Mouse (Mus musculus) forebrain, embryonic 14.5 days (tissue): Measurements from ENCODE around the gene Gbp2. TPM values are rescaled to one million over a fixed set of nuclear protein-coding genes. Genes with fewer than 3 reads are reported as not detected.

Experiments used
- ATAC-seq: fragments of 200-750 bp; cut with Nextera tagmentation; 2 replicates; pipeline ENCODE4 v1.8.0; 2017; ENCODE audit warnings: mild to moderate bottlenecking, moderate library complexity
- DNase-seq: peaks from one replicate; pipeline ENCODE4 v3.0.0-alpha.2; 2015; ENCODE audit warnings: low spot score
- H3K27ac ChIP-seq: fragments of 300-500 bp; sonication (generic); 2 replicates; pipeline ENCODE4 v1.5.1; 2014; ENCODE audit warnings: low read depth, mild to moderate bottlenecking, control low read depth, low read length, moderate library complexity
- H3K27me3 ChIP-seq: fragments of 300-500 bp; sonication (generic); replicated peaks from 2 replicates; pipeline ENCODE4 v1.6.1; 2014; ENCODE audit warnings: low read length, control low read depth, mixed read lengths; ENCODE audit not compliant: control insufficient read depth, insufficient read depth
- H3K36me3 ChIP-seq: fragments of 300-500 bp; sonication (generic); 2 replicates; pipeline ENCODE4 v1.6.1; 2014; ENCODE audit warnings: low read length, control low read depth; ENCODE audit not compliant: control insufficient read depth, insufficient read depth
- H3K4me1 ChIP-seq: fragments of 300-500 bp; sonication (generic); 2 replicates; pipeline ENCODE4 v1.6.1; 2014; ENCODE audit warnings: antibody characterized with exemption, low read length, control low read depth; ENCODE audit not compliant: control insufficient read depth, insufficient read depth
- H3K4me2 ChIP-seq: fragments of 300-500 bp; sonication (generic); 2 replicates; pipeline ENCODE4 v1.6.1; 2014; ENCODE audit warnings: mild to moderate bottlenecking, control low read depth, low read length
- H3K4me3 ChIP-seq: fragments of 300-500 bp; sonication (generic); 2 replicates; pipeline ENCODE4 v1.5.1; 2014; ENCODE audit warnings: low read depth, low read length, control low read depth
- H3K9ac ChIP-seq: fragments of 300-500 bp; sonication (generic); 2 replicates; pipeline ENCODE4 v1.6.1; 2014; ENCODE audit warnings: mild to moderate bottlenecking, low read length, control low read depth, moderate library complexity
- H3K9me3 ChIP-seq: fragments of 300-500 bp; sonication (generic); replicated peaks from 2 replicates; pipeline ENCODE4 v1.6.1; 2016; ENCODE audit warnings: low read length, control low read depth, mixed read lengths; ENCODE audit not compliant: control insufficient read depth
- WGBS: fragments of 180-500 bp; shearing (Covaris S2); extraction: QIAGEN DNeasy Blood & Tissue Kit; methylation state at CpG from one replicate; pipeline ENCODE4 v1.1.7; 2014; 5-methylcytosine and 5-hydroxymethylcytosine counted together
- microRNA-seq: library from miRNA; unstranded; fragments of <30 nt; microRNA quantifications from one replicate; pipeline ENCODE4, GENCODE M21; 2016
- polyA plus RNA-seq: library from polyadenylated mRNA; unstranded; fragments of >200 nt; fragmentation: Nextera tagmentation; extraction: Ambion mirVana; gene quantifications from 2 replicates; pipeline ENCODE4 v1.2.1, GENCODE M21; 2014

Gene Gbp2
- polyA plus RNA-seq, 1 experiment from 2014 or later: 0.33 TPM

GRCm38 (mm10) chr3:142650205-142650604 is 29.8 kb downstream of the Gbp2 start:
- Histone ChIP-seq H3K27me3 (no peaks in the 10 kb centered on the region), H3K36me3 (no peaks in the 10 kb centered on the region), H3K9me3 (no peaks in the 10 kb centered on the region), H3K27ac (no peak overlapping the region), H3K9ac (no peak overlapping the region), H3K4me2 (no peak overlapping the region), H3K4me3 (no peak overlapping the region), H3K4me1 (no peaks in the 10 kb centered on the region)
- DNase-seq (no peak), ATAC-seq (no peak)
- WGBS: 29% methylated on average over 2 of the region's 2 CpGs

- H3K27me3 ChIP-seq: no peaks in the 10 kb centered on the region
- DNase-seq (no peak), ATAC-seq (no peak)
- no peaks in the 10 kb centered on the region for H3K36me3 ChIP-seq
- H3K9me3 ChIP-seq: no peaks in the 10 kb centered on the region
- no peak overlapping the region for H3K9ac ChIP-seq
- no peak overlapping the region for H3K4me2 ChIP-seq
- H3K4me3 ChIP-seq: no peak overlapping the region
- no peak overlapping the region for H3K27ac ChIP-seq
- no peaks in the 10 kb centered on the region for H3K4me1 ChIP-seq
- 98% methylated on average over 8 of the region's 8 CpGs for WGBS
These were observed 44.3 kb downstream of the Gbp2 start for GRCm38 (mm10) chr3:142664723-142665122.

- no peak overlapping the region for H3K4me2 ChIP-seq
- 80% methylated on average over 1 of the region's 1 CpGs for WGBS
- no peaks in the 10 kb centered on the region for H3K27me3 ChIP-seq
- H3K36me3 ChIP-seq: no peaks in the 10 kb centered on the region
- peak; percentile 26 for DNase-seq
- H3K9ac ChIP-seq: no peak overlapping the region
- H3K9me3 ChIP-seq: no peaks in the 10 kb centered on the region
- no peaks in the 10 kb centered on the region for H3K4me1 ChIP-seq
- no peak overlapping the region for H3K4me3 ChIP-seq
- no peak overlapping the region for H3K27ac ChIP-seq
- ATAC-seq: no peak
These were observed 54.2 kb downstream of the Gbp2 start for GRCm38 (mm10) chr3:142674607-142675006.

Small RNA genes lying within 50 kb of the gene (microRNA-seq; reads per million reads assigned to microRNA genes)
- not detected for gene Mir6381

Other genes starting within 250 kb of the Gbp2 start
- gene Pdlim5, start 224.9 kb upstream of the Gbp2 start, polyA plus RNA-seq: 13.3 and 14.3 TPM in 2 replicates
- not detected in 2 replicates for gene Gbp5, start 126.6 kb upstream of the Gbp2 start, polyA plus RNA-seq
- gene Gbp7, start 90.3 kb upstream of the Gbp2 start, polyA plus RNA-seq: 1.5 TPM in 2 replicates
- gene Gbp3, start 60.6 kb upstream of the Gbp2 start, polyA plus RNA-seq: 1.0 and 1.5 TPM in 2 replicates
- not detected in 2 replicates for gene Gbp2b, start 25.8 kb upstream of the Gbp2 start, polyA plus RNA-seq
- 6.2 and 7.5 TPM in 2 replicates for gene Kyat3, start 80.4 kb downstream of the Gbp2 start, polyA plus RNA-seq
- gene Gtf2b, start 144.4 kb downstream of the Gbp2 start, polyA plus RNA-seq: 99.8 and 112 TPM in 2 replicates